Mouse (Mus musculus) bone marrow macrophage, adult 2 months (primary cell): ENCODE measurements around the gene Taok3.

Source experiments
- CTCF ChIP-seq: IDR thresholded peaks from 2 replicates; pipeline ENCODE4 v1.5.1; 2012; ENCODE audit warnings: low read depth, mild to moderate bottlenecking, low read length, moderate library complexity
- POLR2A ChIP-seq: IDR thresholded peaks from 2 replicates; pipeline ENCODE4 v1.6.1; 2012; ENCODE audit warnings: mild to moderate bottlenecking, low read depth, low read length, borderline replicate concordance

GRCm38 (mm10) chr5:117323751-117324150 is 203.8 kb downstream of the Taok3 start:
- TF ChIP-seq CTCF (no peak), POLR2A (no peak)
